Mouse (Mus musculus): Measurements from ENCODE around the gene Akt1. TPM values are rescaled to one million over a fixed set of nuclear protein-coding genes. Genes with fewer than 3 reads are reported as not detected.
A peak's percentile ranks its signal among the peaks of the same experiment; 100 is the strongest.

Gene Akt1
- total and polyA plus RNA-seq, 3 experiments = 66.6 to 144 (median 74.4) TPM

- dilution Hi-C loops (cut with MboI; ENCODE audit: extremely low pct_ligation_motif_present, extremely low pct_unique_long_range_greater_than_20kb, low sequenced_read_pairs) = no loop called here
- in situ Hi-C loops (cut with MboI; ENCODE audit: low pct_ligation_motif_present, low pct_unique_long_range_greater_than_20kb, low sequenced_read_pairs) = no loop called here
- peaks cover 40 to 94% of the 10 kb centered on the region in 2 experiments for H3K4me1 ChIP-seq (ENCODE audit: control insufficient read depth in 1 of 2, insufficient read depth in 2 of 2)
- H3K36me3 ChIP-seq (replicated peaks in 1 of 2; ENCODE audit: control insufficient read depth in 1 of 2, insufficient read depth in 1 of 2, low read length in 1 of 2) = peaks cover 7 to 15% of the 10 kb centered on the region in 2 experiments
- TF ChIP-seq MXI1 (IDR thresholded peaks at IDR 0.05; ENCODE audit: low read depth, low read length) = peak; percentile 87
- no peak for TF ChIP-seq ZNF384 (IDR thresholded peaks at IDR 0.05; ENCODE audit: low read depth, low read length)
- peak; percentile 80 for TF ChIP-seq NRF1 (IDR thresholded peaks at IDR 0.05; ENCODE audit: low read depth, low read length)
- TF ChIP-seq EP300 (IDR thresholded peaks at IDR 0.05; ENCODE audit: low read length) = 0 out of 2 replicates have a peak, but pooled peaks have one; percentile 2
- peak; percentile 92 for TF ChIP-seq ZMIZ1 (IDR thresholded peaks at IDR 0.05; ENCODE audit: low read depth, low read length)
- peak; percentile 17; the same call in 1 of the 2 replicates for TF ChIP-seq BHLHE40 (IDR thresholded peaks at IDR 0.05; ENCODE audit: low read depth, low read length)
- TF ChIP-seq UBTF (IDR thresholded peaks at IDR 0.05; ENCODE audit: low read depth, low read length) = no peak
- 0 out of 2 replicates have a peak, but pooled peaks have one; percentile 4 for TF ChIP-seq ELF1 (IDR thresholded peaks at IDR 0.05; ENCODE audit: low read depth, low read length)
- TF ChIP-seq SIN3A (IDR thresholded peaks at IDR 0.05; ENCODE audit: low read length) = peak; percentile 71
- TF ChIP-seq HCFC1 (IDR thresholded peaks at IDR 0.05; ENCODE audit: low read depth, low read length) = peak; percentile 42
- peak; percentile 85 for TF ChIP-seq NELFE (IDR thresholded peaks at IDR 0.05; ENCODE audit: low read depth, low read length)
- peak; percentile 13; the same call in 1 of the 2 replicates for TF ChIP-seq IRF4 (IDR thresholded peaks at IDR 0.05; ENCODE audit: low read depth, low read length)
- TF ChIP-seq TCF12 (IDR thresholded peaks at IDR 0.05; ENCODE audit: low read depth, low read length) = peak; percentile 65
- peak; percentile 85 for TF ChIP-seq POLR2A (IDR thresholded peaks at IDR 0.05; ENCODE audit: low read depth, low read length)
- no peak for TF ChIP-seq CHD2 (IDR thresholded peaks at IDR 0.05; ENCODE audit: low read length)
- no peaks in the 10 kb centered on the region for H3K27me3 ChIP-seq (replicated peaks)
- H3K9ac ChIP-seq (ENCODE audit: insufficient read depth, low read depth) = peak within 1 kb of the TSS; percentile 50
- H3K4me2 ChIP-seq (ENCODE audit: insufficient read depth, low read depth, poor library complexity, severe bottlenecking) = peak within 1 kb of the TSS; percentile 64
- H3K79me2 ChIP-seq (replicated peaks; ENCODE audit: control insufficient read depth, extremely low read depth, insufficient read depth, poor library complexity, severe bottlenecking) = no peaks in the 10 kb centered on the region
- DNase-seq (ENCODE audit: extremely low read depth) = peak; percentile 71
- no peaks in the 10 kb centered on the region for H3K9me3 ChIP-seq (replicated peaks; ENCODE audit: low read length)
- H3K4me3 ChIP-seq (replicated peaks in 1 of 3; ENCODE audit: low read depth in 2 of 3, low read length in 2 of 3, poor library complexity in 1 of 3) = peak within 1 kb of the TSS; percentile 58 to 64 (median 61)
- H3K27ac ChIP-seq (ENCODE audit: insufficient read depth, low read depth) = peak within 1 kb of the TSS; percentile 48
Measured at GRCm38 (mm10) chr12:112619686-112620353, 54.9 kb downstream of the Akt1 start, which contains the start of gene Adssl1. Gene Adssl1 (plus strand): TSS chr12:112620045.

DNA sequence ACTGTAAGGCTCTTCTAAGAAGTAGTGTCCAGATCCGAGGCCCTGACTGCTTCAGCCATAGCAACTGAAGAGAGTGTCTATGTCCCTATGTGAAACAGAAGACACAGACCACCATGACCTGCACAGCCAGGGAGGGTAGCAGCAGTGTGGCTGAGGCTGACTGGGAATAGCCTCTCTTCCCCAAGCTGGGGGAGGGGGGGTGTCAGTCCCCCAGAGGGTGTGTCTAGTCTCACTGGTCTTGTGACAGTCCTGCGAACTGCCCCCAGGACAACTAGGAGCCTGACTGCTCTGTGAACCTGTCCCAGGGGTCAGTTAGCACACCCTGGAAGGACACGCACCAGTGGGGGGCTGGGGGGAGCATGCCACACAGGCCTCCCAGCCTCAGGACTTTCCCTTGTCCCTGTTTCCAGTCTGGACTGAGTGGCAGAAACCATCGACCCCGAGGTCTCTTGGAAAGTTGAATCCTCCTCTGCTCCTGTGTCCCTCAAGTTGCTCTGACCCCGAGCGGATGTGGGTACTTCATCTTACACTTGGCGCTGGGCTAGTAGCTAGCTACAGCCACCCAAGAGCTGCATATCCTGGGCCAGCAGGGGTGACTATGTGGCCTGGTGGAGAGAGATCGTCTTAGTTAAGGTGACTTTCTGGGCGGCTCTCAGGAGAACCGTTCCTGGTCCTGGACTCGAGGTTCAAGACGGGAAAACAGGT, 55.6 kb downstream of the Akt1 start:
- DNase-seq (ENCODE audit: extremely low read depth) = no peak
- in situ Hi-C loops (cut with MboI; ENCODE audit: low pct_ligation_motif_present, low pct_unique_long_range_greater_than_20kb, low sequenced_read_pairs) = no loop called here
- no peaks in the 10 kb centered on the region for H3K9me3 ChIP-seq (replicated peaks; ENCODE audit: low read length)
- TF ChIP-seq POLR2A (IDR thresholded peaks at IDR 0.05; ENCODE audit: low read depth, low read length) (0 out of 2 replicates have a peak, but pooled peaks have one; percentile 18), SMC3 (IDR thresholded peaks at IDR 0.05; ENCODE audit: low read depth, low read length) (no peak), ELF1 (IDR thresholded peaks at IDR 0.05; ENCODE audit: low read depth, low read length) (0 out of 2 replicates have a peak, but pooled peaks have one; percentile 17), RCOR1 (conservative IDR thresholded peaks at IDR 0.05; ENCODE audit: low read depth, low read length) (no peak), MAZ (IDR thresholded peaks at IDR 0.05; ENCODE audit: low read depth, low read length) (no peak), EP300 (IDR thresholded peaks at IDR 0.05; ENCODE audit: low read length) (peak; percentile 17; the same call in 1 of the 2 replicates), UBTF (IDR thresholded peaks at IDR 0.05; ENCODE audit: low read depth, low read length) (no peak), JUN (IDR thresholded peaks at IDR 0.05; ENCODE audit: insufficient read depth, low read depth, low read length) (no peak), ZMIZ1 (IDR thresholded peaks at IDR 0.05; ENCODE audit: low read depth, low read length) (no peak), NRF1 (IDR thresholded peaks at IDR 0.05; ENCODE audit: low read depth, low read length) (no peak)
- no peaks in the 10 kb centered on the region for H3K79me2 ChIP-seq (replicated peaks; ENCODE audit: control insufficient read depth, extremely low read depth, insufficient read depth, poor library complexity, severe bottlenecking)
- H3K9ac ChIP-seq (ENCODE audit: insufficient read depth, low read depth) = peak overlapping the region; percentile 50
- H3K27me3 ChIP-seq (replicated peaks) = no peaks in the 10 kb centered on the region
- H3K27ac ChIP-seq (ENCODE audit: insufficient read depth, low read depth) = peak overlapping the region; percentile 48
- H3K36me3 ChIP-seq (replicated peaks in 1 of 2; ENCODE audit: control insufficient read depth in 1 of 2, insufficient read depth in 1 of 2, low read length in 1 of 2) = peaks cover 10 to 22% of the 10 kb centered on the region in 2 experiments
- H3K4me2 ChIP-seq (ENCODE audit: insufficient read depth, low read depth, poor library complexity, severe bottlenecking) = peak overlapping the region; percentile 64
- dilution Hi-C loops (cut with MboI; ENCODE audit: extremely low pct_ligation_motif_present, extremely low pct_unique_long_range_greater_than_20kb, low sequenced_read_pairs) = no loop called here
- H3K4me3 ChIP-seq (replicated peaks in 1 of 3; ENCODE audit: low read depth in 2 of 3, low read length in 2 of 3, poor library complexity in 1 of 3) = peak overlapping the region; percentile 39 to 64 (median 61)
- H3K4me1 ChIP-seq (ENCODE audit: control insufficient read depth in 1 of 2, insufficient read depth in 2 of 2) = peaks cover 40 to 94% of the 10 kb centered on the region in 2 experiments

Measured in CH12.LX (cell line).